Mouse (Mus musculus) ZHBTc4 (cell line): ENCODE measurements around the gene Nemf.
"Not testable (repeated sequence)": the region's sequence is repeated elsewhere in the genome, so short reads cannot be mapped to it uniquely, and the experiment has no call there.

Experiments
- DNase-seq: peaks from one replicate; pipeline ENCODE4 v3.0.0-alpha.2; 2011; ENCODE audit warnings: low read depth, low spot score

Nemf gene

DNA sequence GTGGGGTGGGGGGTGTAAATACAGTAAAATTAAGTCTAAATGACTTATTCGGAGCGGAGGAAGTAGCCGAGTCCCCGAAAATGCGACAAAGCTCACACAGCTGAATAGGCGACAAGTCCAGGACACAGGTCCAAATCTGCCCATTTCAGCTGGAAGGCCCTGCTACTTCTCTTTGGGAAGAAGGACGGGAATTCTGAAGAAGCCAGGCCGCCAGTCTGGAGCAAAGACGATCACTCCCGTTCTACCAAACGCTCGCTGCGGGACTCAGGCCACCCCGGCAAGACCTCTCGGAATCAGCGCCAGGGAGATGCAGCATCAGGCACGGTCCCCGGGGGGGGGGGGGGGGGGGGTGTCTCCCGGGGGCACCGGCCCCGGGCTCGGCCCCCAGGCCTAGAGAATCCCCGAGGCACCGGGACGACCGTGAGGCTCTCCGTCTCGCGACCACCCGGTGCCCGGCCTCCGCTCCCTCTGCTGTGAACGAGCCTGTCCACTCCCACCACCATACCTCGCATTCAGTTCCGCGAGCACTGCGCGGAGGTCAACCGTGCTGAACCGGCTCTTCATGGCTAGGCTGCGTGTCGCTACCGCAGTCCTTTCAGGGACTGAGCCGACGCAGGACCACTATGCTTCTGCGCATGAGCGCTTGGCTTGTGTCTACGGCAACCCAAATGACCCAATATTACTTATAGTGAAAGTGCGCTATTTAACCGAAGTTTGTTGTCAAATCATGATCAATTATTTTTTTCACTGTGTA, at the start of gene Nemf:
Gene Nemf (minus strand): TSS at position 620 of the 754 bp plus-strand sequence.
- DNase-seq: peak; percentile 92

DNA sequence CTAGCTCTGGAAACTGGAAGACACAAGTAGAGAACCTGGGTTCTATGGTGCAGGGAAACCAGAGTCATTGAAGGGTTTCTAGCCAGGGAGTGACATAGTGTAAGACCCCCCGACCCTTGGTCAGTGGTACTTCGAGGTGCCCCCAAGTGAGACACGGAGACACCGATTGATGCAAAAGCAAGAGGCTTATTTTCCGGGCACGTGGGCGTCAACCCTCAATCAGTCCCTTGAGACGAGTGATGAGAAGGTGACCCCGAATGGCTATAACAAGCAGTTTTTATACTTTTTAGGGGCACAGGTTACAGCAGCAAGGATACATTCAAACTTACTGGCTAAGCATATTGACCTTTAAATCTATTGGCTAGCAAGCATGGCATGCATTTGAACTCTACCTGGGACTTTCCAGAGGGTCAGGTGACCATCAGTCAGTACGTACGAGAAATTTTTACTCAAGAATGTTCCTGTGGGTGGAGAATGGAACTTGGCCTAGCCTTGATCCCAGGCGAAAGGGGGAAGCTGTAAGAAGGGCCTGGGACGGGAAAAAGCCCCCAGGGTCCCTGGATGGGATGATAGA, 45.7 kb upstream of the Nemf start:
- DNase-seq: no peak

DNA sequence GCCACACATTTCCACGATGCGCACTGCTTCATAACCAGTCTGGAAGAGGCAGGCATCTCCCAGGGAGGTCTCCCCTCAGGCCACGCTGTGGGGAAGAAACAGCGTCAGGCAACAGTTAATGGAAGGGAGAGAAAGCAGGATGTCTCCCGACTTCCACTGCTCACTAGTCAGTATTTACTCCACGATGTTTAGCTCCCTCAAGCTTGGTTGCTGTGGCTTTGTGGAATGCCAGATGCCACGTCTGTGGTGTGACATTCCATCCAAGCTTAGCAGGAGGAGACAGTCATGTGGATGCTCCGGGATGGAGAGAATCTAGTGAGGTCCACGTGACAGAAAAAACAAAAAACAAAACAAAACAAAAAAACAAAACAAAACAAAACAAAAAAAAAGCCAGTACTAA, 45.1 kb upstream of the Nemf start:
- no peak for DNase-seq

DNA sequence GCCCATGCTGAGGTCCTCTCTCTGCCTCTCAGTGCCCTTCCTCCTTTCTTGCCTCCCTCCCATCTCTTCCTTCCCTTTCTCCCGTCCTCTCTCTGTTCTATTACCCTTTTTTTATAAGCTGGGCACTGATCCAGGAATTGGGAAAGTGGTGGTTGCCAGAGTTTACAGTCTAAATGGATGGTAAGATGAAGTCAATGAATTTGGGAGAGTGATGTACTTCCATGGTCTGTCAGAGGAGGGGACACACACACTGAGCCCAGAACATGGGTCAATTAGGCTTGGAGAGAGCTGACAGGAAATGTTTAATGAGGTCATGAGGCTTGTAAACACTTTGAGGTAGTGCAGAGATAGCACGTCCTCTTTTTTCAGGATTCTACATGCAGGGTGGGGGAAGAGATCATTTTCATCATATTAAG, 43.9 kb upstream of the Nemf start:
- DNase-seq: no peak

DNA sequence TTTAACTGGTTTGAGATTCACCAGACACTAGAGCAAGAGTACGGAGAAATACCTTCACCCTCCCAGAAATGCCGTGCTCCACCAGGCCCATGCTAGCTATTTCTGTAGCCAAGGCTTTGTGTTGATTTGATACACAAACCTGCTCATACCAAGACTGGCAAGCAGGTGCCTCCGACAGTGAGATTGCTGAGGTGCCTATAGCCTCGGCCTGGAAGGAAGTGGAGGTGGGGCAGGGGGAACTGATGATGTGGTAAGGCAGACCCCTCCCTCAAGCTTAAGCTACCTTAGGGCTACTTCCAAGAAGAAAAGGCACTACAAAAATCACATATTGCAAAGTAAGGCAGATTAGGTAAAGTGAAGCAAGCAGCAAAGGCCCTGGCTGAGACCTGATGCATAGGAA, 43.4 kb upstream of the Nemf start:
- DNase-seq: no peak

DNA sequence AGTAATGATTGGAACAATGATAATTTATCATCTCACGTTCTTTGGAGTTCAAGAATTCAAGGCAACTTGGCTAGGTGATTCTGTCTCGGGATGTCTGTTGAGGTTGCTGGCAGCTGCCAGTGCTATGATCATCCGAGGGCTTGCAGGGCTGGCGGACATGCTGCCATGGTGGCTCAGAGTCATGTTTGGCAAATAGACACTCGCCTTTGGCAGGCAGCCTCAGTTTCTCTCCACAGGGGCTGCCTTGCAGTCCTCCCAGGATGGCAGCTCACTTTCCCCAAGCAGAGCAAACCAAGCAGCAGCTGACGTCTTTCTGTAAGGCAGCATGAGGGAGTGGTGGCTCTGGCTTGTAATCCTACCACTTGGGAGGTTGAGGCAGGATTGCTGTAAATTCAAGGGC, 37.5 kb upstream of the Nemf start:
- no peak for DNase-seq

DNA sequence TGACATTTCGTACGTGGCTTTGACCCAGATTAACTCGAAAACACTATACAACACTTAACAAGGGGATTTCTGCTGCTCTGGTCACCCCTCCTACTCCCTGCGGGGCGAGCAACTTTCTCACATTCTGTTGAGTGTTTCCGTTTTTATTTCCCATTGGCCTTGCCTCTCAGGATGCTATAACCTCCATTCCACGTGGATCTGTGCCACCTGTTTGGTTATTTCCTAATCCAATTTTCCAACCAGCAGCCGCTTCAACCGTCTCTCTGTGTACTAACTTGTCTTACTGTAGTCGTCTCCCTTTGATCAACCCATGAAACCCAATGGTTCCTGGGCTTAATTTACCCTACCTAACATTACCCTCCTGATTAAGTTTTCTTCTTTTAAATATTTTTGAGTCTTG, 36.1 kb upstream of the Nemf start:
- no peak for DNase-seq

DNA sequence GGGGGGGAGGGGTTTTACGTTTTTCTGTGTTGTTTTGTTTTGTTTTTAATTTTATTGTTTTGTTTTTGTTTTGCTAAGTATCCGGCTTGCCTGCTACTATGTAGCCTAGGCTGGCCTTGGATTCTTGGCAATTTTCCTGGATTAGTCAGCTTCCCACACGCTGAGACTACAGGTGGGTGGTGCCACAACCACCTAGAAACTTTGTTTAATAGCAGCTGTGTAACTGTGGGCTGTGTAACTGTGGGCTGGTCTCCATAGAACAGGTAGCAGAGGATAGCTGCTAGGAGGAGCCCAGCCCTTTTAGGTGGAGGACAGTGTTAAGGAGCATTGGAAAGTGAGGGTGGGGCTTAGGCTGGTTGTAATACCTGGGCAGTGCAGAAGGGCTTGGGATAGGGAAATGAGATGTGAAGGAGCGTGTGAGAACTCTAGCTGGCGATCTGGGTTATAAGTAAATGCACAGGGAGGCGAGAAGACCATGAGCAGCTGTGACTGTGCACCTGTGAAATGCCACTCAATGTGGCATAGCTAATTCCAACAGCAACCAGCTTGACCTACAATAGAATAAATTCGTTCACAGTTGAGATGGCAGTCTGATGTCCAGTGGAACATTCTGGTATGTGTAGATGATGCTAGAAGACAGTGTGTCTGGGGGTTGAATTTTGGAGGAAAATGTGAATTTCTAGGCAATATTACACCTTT, 33.2 kb upstream of the Nemf start:
- no peak for DNase-seq

DNA sequence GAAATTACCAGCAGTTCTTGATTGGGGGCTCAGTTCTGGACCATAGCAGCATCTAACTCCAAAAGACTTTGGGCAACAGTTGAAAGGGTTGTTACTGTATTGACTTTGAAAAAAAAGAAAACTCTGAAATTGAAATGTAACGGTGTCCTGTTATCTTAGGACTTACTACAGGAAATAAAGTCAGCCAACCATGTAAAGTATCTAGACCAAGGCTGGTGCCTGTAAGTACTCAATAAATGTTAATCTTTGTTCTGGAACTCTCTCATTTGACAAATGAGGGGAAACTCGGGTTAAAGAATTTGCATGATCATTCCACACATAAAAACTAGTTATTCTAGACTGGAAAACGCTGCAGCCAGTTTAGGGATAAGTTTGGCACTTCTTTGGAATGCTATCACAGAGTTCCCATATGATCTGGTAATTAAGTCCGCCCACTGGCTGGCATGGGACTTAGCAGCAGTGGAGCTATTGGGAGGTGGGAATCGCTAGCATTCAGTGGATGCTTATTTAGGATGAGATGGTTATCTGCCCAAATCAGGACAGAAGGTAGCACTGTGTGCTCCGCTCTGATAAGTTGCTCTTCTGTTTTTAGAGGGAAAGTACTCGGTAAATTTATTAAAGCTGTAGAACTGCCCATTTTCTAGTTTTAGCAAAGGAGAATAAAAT, 32.4 kb upstream of the Nemf start:
- DNase-seq: no peak

DNA sequence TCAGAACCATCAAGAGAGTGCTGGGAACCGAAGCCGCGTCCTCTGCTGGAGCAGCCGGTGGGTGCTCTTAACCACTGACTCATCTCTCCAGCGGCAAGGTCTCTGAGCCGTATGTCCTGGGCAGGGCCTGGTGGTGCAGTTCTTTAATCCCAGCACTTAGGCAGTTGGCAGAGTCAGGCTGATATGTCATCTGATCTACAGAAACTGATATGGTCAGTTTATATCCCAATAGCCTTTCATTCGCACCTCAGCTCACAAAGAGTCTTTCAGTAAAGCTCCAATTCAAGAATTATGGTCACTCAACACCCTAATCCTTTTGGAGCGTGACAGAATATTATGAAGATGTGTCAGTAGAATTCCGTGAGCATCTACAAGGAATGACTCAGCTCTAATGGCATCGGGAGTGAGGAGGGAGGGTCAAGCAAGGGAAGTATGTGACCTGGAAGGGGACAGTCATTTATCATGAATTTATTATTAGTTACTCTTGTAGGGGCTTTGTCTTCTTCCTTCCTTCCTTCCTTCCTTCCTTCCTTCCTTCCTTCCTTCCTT, 31.4 kb upstream of the Nemf start:
- no peak for DNase-seq

DNA sequence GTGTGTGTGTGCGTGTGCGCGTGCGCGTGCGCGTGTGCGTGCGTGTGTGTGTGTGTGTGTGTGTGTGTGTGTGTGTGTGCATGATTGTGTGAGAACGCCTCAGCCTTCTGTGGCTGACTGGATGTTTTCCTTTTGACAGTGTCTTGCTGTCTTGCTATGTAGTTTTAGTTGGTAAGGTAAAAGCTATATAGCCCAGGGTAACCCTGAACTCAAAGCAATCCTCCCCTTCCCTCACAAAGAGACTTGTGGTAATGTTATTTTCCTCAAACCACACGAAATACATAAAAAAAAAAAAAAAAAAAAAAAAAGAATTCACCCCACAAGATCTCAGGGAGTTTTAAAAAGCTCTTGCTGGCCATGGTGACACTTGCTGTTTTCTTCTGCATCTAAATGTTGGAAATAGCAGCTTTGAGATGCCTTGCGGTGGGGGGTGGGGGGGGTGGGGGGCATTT, 29.3 kb upstream of the Nemf start:
- not testable (repeated sequence) for DNase-seq

DNA sequence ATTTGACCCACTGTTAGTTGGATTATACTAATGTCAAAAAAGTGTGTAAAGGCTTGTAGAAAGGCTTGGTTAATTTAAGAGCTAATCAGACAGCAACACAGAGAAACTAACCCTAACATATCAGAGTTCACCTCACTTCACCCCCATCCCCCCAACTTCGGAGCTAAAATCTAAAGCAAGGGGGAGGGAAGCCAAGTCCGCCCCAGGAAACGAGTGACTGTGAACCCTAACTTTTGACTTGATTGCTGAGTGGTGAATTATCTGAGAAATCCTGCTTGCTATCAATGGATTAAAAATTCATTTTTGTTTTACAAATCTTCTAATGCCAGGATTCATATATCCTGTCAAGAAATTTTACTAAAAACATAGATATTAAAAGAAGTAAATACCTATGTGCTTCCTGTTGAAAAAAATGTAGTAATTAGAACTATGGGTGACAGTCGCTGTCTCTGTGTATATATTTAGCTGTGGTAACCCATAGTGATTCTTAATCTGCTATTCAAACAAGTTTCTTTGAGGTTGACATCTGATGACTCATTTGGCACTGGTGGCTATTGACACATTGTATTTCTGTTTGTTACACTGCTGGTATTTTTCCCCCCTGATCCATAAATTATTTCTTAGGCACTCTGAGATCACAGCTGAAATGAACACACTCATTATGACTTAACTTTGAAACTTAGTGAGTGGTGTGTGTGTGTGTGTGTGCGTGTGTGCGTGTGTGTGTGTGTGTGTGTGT, 28.7 kb upstream of the Nemf start:
- no peak for DNase-seq

DNA sequence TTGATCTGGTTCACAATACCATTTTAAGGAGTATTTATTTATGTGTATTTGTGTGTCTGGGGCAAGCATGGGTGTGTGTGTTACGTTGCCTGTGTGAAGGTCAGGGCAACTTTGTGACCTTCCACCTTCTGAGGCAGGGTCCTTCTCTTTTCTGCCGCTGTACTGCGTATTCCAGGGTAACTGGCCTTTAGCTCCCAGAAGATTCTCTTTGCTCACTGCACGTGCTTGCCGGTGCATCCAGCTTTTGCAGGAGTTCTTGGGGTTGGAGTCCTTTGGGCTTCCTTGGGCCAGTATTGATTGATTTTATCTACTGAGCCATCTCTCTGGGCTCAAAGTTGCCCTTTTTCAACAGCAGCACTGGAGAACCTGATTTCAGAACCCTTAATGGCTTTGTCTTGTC, 27.6 kb upstream of the Nemf start:
- no peak for DNase-seq

DNA sequence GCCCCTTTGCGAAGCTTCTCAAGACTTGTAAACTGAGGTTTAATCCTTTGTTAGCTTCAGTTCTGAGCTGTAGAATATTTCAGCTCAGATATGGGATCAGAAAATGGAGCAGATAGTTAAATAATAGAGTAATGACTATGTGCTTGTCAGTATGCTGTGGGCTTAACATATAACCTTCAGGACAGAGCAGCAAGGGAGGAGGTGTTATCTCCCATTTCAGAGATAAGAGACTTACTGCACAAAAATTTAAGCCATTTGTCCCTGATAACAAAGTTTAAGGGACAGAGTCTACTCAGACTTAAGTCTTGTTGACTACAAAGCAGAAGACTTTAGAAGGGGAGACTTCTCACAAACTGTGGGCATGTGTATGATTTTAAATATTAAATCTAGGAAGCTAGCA, 25.9 kb upstream of the Nemf start:
- DNase-seq: no peak

DNA sequence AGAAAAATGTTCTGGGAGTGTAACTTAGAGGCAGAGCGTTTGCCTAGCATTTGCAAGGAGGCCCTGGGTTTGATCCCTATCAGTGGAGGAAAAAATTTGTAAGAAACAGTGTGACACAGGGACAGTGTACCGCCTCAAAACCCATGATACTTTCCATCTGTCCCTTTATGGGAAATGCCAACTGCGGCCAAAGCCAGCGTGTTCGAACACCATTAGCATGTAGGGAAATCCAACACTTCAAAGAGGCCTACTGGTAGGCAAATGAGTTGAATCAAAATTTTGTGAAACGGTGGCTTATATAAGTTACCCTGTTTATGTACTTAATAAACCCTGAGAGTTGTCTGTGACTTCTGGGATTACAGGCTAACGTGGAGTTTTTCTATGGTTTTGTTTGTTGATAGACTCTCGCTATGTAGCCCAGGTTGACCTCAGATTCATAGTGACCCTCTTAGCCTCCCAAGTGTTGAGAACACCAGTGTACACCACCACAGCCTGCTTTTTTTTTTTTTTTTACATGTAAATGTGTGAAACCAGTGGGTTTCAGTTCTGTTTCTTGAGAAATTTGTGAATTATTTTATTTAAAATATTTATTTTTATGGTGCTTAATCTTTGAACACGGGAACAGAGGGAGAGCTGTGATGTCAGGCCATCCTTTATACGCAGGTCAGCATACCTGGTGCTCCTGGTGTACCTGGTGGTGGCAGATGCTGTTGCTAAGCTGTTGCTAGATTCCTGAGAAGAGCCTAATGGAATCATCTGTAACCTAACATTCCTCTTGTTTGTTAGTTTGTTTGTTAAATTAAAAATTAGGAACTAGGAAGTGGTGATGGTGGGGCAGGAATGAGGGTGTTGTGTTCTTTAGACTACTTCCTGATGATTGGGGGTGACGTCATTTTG, 21.8 kb upstream of the Nemf start:
- DNase-seq: no peak

DNA sequence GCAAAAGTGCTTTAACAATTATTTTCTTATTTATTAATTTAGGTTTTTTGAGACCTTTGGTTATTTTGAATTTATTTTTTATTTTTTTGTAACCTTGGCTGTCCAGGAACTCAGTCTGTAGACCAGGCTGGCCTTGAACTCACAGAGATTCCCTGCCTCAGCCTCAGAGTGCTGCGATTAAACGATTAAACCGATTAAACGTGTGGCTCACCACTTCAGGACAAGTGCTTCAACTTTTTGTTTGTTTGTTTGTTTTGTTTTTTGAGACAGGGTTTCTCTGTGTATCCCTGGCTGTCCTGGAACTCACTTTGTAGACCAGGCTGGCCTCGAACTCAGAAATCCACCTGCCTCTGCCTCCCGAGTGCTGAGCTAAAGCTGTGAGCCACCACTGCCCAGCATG, 20.7 kb upstream of the Nemf start:
- not testable (repeated sequence) for DNase-seq

DNA sequence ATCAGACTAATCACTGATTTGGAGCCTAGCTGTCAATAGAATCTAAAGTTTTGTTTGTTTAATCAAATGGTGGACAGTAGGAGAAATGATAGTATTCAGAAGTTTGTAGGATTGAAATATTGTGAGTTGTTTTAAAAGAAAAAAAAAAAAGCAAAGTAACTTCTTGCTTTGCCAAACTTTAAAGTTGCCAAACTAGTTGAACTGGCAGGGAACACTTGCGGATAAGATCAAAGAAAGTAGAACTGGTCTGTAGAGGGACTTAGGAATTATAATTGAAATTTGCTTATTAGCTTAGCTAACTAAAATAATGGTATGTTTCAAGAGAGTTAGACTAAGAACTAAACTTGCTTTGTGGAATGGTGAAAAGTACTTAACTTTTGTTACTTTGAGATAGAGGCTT, 20.2 kb upstream of the Nemf start:
- DNase-seq: no peak

DNA sequence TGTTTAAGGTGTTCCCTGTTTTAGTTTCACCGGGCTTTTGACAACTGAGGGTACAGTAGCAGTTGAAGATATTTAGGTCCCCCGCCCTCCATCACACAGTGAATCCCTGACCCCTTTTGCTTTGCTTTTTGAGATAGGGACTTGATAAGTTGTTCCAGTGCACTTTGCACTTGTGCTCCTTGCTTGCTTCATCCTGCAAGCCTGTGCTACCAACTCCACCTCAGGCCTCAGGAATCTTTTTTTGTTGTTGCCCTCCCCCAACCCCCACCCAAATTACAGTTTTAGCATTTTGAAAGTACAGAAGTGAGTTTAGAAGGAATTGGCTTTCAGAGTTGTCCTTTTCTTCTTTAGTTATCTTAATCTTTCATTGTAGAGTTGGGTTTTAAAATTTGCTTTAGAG, 19.2 kb upstream of the Nemf start:
- no peak for DNase-seq

DNA sequence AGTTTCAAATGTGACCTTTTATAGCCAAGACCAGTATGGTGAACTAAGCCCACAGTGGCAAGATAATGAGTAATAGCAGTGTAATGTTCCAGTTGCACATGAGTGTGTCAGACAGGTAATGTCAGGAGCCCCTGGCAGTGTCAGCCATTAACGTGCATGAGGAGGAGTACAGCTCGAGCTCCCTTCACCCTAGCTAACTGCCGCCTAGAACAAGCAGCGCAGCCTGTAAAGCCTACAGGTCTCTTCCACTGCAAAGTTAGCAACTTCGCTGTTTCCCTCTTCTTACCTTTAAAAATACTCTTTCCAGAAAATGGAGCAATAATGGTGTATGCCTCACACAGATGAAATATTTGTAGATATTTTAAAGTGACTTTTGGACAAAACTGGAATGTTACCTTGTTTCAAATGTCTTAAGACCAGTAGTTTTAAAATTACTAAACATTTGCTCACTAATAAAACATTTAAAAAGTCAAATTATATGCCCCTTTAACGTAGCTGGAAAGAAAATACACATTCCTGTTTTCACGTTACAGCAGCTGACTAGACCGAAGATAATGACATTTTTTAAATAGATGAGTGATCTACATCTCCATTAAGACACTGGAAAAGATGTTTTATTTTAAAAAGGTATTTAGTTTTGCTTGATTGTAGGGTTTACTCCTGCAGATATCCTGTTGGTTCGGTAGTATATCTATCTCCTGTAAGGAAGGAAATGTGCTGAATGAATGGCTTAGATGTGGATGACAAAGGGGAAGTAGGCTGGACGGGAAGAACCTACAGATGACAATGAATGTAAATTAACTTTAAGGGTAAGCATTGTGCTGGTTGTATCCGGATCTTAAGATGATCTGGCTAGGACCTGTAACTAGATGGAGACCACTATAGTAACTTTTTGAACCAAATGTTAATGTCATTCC, 17.1 kb upstream of the Nemf start:
- peak; percentile 49 for DNase-seq
